25 mouse cellular contexts compared by ENCODE assay signal in the genomic region with DNA sequence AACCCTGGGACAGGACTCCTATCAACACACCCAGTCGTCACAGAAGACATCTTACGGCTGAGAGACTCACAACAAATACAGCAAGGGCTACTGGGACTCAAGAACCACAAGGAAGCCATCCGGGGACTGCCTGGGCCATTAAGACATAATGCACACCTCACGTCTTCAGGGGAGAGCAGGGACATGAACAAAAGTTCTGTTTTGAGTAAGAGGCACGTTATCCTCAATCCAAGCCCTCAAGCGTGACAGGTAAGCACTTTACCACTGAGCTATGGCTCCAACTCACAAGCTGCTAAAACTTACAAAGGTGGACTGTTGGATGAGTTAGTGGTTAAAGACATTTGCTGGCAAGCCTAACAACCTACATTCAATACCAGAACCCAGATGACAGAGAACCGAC. TPM values are rescaled to one million over a fixed set of nuclear protein-coding genes. Genes with fewer than 3 reads are reported as not detected.
DNase-seq lines count a peak whose midpoint lies in the region; ATAC-seq and TF ChIP-seq lines count a peak whose summit lies in the region.
"Had no signal": no experiment of that assay in that cellular context is flagged by ENCODE, and none has a peak within 500 bp of the region (broad histone marks: within the 10 kb centered on the region; RNA-seq: fewer than 3 reads in every experiment).

No protein-coding gene starts in this region.

- H3K4me3 ChIP-seq in heart, embryonic 12.5 days = no peak overlapping the region
- H3K4me3 ChIP-seq in heart, embryonic 15.5 days = no peak overlapping the region
- H3K4me3 ChIP-seq in lung, embryonic 14.5 days (ENCODE audit: low read depth, low read length) = no peak overlapping the region
- H3K4me3 ChIP-seq: forebrain, embryonic 10.5 days; forebrain, embryonic 13.5 days; heart, embryonic 10.5 days had no signal

- peaks cover 83% of the 10 kb centered on the region for H3K4me1 ChIP-seq in heart, embryonic 12.5 days (replicated peaks)
- peaks cover 80% of the 10 kb centered on the region for H3K4me1 ChIP-seq in heart, embryonic 15.5 days (replicated peaks)
- peaks cover 42% of the 10 kb centered on the region for H3K4me1 ChIP-seq in lung, embryonic 14.5 days (ENCODE audit: insufficient read depth)

- no peaks in the 10 kb centered on the region for H3K27me3 ChIP-seq in heart, embryonic 12.5 days (replicated peaks)
- no peaks in the 10 kb centered on the region for H3K27me3 ChIP-seq in heart, embryonic 15.5 days
- no peaks in the 10 kb centered on the region for H3K27me3 ChIP-seq in lung, embryonic 14.5 days (ENCODE audit: insufficient read depth, low read length)
- H3K27me3 ChIP-seq: forebrain, embryonic 13.5 days; Patski had no signal

- H3K4me2 ChIP-seq in heart, embryonic 12.5 days = no peak overlapping the region
- no peak overlapping the region for H3K4me2 ChIP-seq in heart, embryonic 15.5 days
- H3K4me2 ChIP-seq in lung, embryonic 14.5 days = no peak overlapping the region
- H3K4me2 ChIP-seq: forebrain, embryonic 13.5 days; hindbrain, embryonic 14.5 days had no signal

- H3K36me3 ChIP-seq in heart, embryonic 12.5 days = no peaks in the 10 kb centered on the region
- H3K36me3 ChIP-seq in heart, embryonic 15.5 days = no peaks in the 10 kb centered on the region
- H3K36me3 ChIP-seq in lung, embryonic 14.5 days (ENCODE audit: insufficient read depth) = no peaks in the 10 kb centered on the region
- H3K36me3 ChIP-seq: heart, embryonic 10.5 days had no signal

- WGBS in heart, embryonic 12.5 days = 84% methylated on average over 7 of the region's 7 CpGs
- WGBS in heart, embryonic 15.5 days = 80% methylated on average over 7 of the region's 7 CpGs
- 82% methylated on average over 7 of the region's 7 CpGs for WGBS in lung, embryonic 14.5 days

- no peak for DNase-seq in heart, adult 11 months
- DNase-seq in heart, postnatal 36 days = no peak
- no peak for DNase-seq in lung, embryonic 14.5 days
- no peak for DNase-seq in lung, postnatal 14 days
- DNase-seq: adrenal gland, postnatal 10 days; adrenal gland, postnatal 36 days; cerebellum, adult 18-20 months; cerebellum, adult 9-10 months; cerebellum, postnatal 14 days; gastrocnemius, postnatal 10 days; gastrocnemius, postnatal 36 days; heart, postnatal 14 days; kidney, adult 18-20 months had no signal

- intact Hi-C loops in heart, postnatal 36 days (cut with DNase I) = no loop called here

- no peak for ATAC-seq in heart, embryonic 12.5 days (ENCODE audit: insufficient number of reproducible peaks, low FRiP score)
- no peak for ATAC-seq in heart, embryonic 15.5 days (replicated peaks; ENCODE audit: insufficient number of reproducible peaks, insufficient read depth, low FRiP score, low read depth)
- ATAC-seq in lung, embryonic 14.5 days (ENCODE audit: insufficient read depth) = no peak
- ATAC-seq: forebrain, embryonic 13.5 days; forebrain, embryonic 16.5 days; hindbrain, postnatal 0 days; inflammation-experienced regulatory T-cells, adult 6 months; intestine, embryonic 16.5 days; Patski had no signal

- no peak for TF ChIP-seq CTCF in lung, embryonic 14.5 days (IDR thresholded peaks at IDR 0.05; ENCODE audit: low read depth)

- H3K27ac ChIP-seq in heart, embryonic 12.5 days (ENCODE audit: poor library complexity, severe bottlenecking) = peak overlapping the region; percentile 85; the same call in 1 of the 2 replicates
- H3K27ac ChIP-seq in heart, embryonic 15.5 days = peak overlapping the region; percentile 87
- H3K27ac ChIP-seq in lung, embryonic 14.5 days (ENCODE audit: low read depth) = 0 out of 2 replicates have a peak overlapping the region, but pooled peaks have one; percentile 18
- H3K27ac ChIP-seq: forebrain, embryonic 10.5 days; forebrain, embryonic 13.5 days; hindbrain, embryonic 14.5 days; hindbrain, postnatal 0 days had no signal

- H3K9ac ChIP-seq in heart, embryonic 12.5 days = no peak overlapping the region
- H3K9ac ChIP-seq in heart, embryonic 15.5 days = no peak overlapping the region
- H3K9ac ChIP-seq in lung, embryonic 14.5 days = no peak overlapping the region
- H3K9ac ChIP-seq: forebrain, embryonic 13.5 days; hindbrain, embryonic 14.5 days had no signal

- no peaks in the 10 kb centered on the region for H3K9me3 ChIP-seq in heart, embryonic 12.5 days (replicated peaks)
- H3K9me3 ChIP-seq in heart, embryonic 15.5 days (replicated peaks) = no peaks in the 10 kb centered on the region
- H3K9me3 ChIP-seq in lung, embryonic 14.5 days (ENCODE audit: low read depth, low read length) = no peaks in the 10 kb centered on the region
- H3K9me3 ChIP-seq: forebrain, embryonic 10.5 days; forebrain, embryonic 13.5 days; G1E; heart, embryonic 10.5 days had no signal

RNA-seq across cellular contexts. Expression of a gene that starts 39.2 kb away (rescaled TPM):
- polyA plus RNA-seq in heart, embryonic 12.5 days (2016; fragmentation: Nextera tagmentation; extraction: Ambion mirVana) = 11.9 and 14.0 TPM in 2 replicates
- polyA plus RNA-seq in heart, embryonic 15.5 days (2015; fragmentation: Nextera tagmentation; extraction: Ambion mirVana) = 11.0 and 13.6 TPM in 2 replicates
- total RNA-seq in heart, postnatal 36 days (2021) = 10 to 100 TPM; 53.3 to 56.8 TPM
- polyA plus RNA-seq in lung, embryonic 14.5 days (2014; fragmentation: Nextera tagmentation; extraction: Ambion mirVana) = 23.7 and 25.8 TPM in 2 replicates

Comparison
In these comparisons a context has a peak if more than half of its experiments do, and no peak if none do; other contexts are left out.
1. H3K27ac ChIP-seq: peak in every context shown above with its lines; median percentile 87 in heart, embryonic 15.5 days; 85 in heart, embryonic 12.5 days; 18 in lung, embryonic 14.5 days.